Comparison of ENCODE assay signal across 27 mouse cellular contexts in genomic region chr10:94345509-94346252, GRCm38 (mm10). TPM values are rescaled to one million over a fixed set of nuclear protein-coding genes. Genes with fewer than 3 reads are reported as not detected.
"Had no signal": no experiment of that assay in that cellular context is flagged by ENCODE, and none has a peak within 500 bp of the region (broad histone marks: within the 10 kb centered on the region; RNA-seq: fewer than 3 reads in every experiment).

No protein-coding gene starts in this region.

- H3K36me3 ChIP-seq: limb, embryonic 12.5 days; limb, embryonic 15.5 days; midbrain, embryonic 13.5 days; stomach, embryonic 15.5 days had no signal

- H3K4me3 ChIP-seq: limb, embryonic 12.5 days; limb, embryonic 15.5 days; midbrain, embryonic 13.5 days; stomach, embryonic 15.5 days had no signal

- H3K27ac ChIP-seq: kidney, postnatal 0 days; limb, embryonic 12.5 days; limb, embryonic 15.5 days; liver, embryonic 14.5 days; macrophage; midbrain, embryonic 13.5 days; stomach, embryonic 15.5 days had no signal

- H3K4me2 ChIP-seq: limb, embryonic 15.5 days; midbrain, embryonic 13.5 days; stomach, embryonic 15.5 days had no signal

- H3K4me1 ChIP-seq: stomach, embryonic 15.5 days had no signal

- ATAC-seq: intestine, embryonic 16.5 days; liver, postnatal 0 days; lung, postnatal 0 days; midbrain, embryonic 13.5 days had no signal

- DNase-seq: kidney, adult 18-20 months; kidney, adult 9 months; kidney, postnatal 25 days; left cerebral cortex, postnatal 4 days; liver, postnatal 0 days; lung, embryonic 14.5 days; right cerebral cortex, adult 18-20 months; right cerebral cortex, postnatal 14 days; spleen, adult 18-20 months; thymus, postnatal 36 days had no signal

- H3K9me3 ChIP-seq: limb, embryonic 12.5 days; limb, embryonic 15.5 days; midbrain, embryonic 13.5 days; stomach, embryonic 15.5 days had no signal

- H3K9ac ChIP-seq: limb, embryonic 12.5 days; limb, embryonic 15.5 days; liver, embryonic 14.5 days; liver, postnatal 0 days; lung, embryonic 14.5 days; midbrain, embryonic 13.5 days; stomach, embryonic 15.5 days had no signal

- H3K27me3 ChIP-seq: limb, embryonic 15.5 days; midbrain, embryonic 13.5 days; stomach, embryonic 15.5 days had no signal

RNA-seq across cellular contexts. Expression of gene Gm4792, which starts 47.2 kb away (rescaled TPM):
- total RNA-seq: layer of hippocampus, adult 8-10 months; layer of hippocampus, postnatal 14 days; left cerebral cortex, adult 8-10 months; left cerebral cortex, postnatal 14 days; left cerebral cortex, postnatal 4 days; midbrain, postnatal 0 days had no signal
- polyA plus RNA-seq: intestine, embryonic 16.5 days; kidney, postnatal 0 days; large intestine, adult 2 months; limb, embryonic 12.5 days; limb, embryonic 15.5 days; liver, embryonic 11.5 days; liver, embryonic 14.5 days; liver, postnatal 0 days; lung, embryonic 14.5 days; lung, postnatal 0 days; macrophage; stomach, embryonic 15.5 days; thymus, postnatal 0 days had no signal
